Mouse (Mus musculus): Measurements from ENCODE around the gene Hand2. TPM values are rescaled to one million over a fixed set of nuclear protein-coding genes. Genes with fewer than 3 reads are reported as not detected.

The Hand2 gene
- polyA plus RNA-seq, 1 experiment from 2014 or later: not detected

DNA sequence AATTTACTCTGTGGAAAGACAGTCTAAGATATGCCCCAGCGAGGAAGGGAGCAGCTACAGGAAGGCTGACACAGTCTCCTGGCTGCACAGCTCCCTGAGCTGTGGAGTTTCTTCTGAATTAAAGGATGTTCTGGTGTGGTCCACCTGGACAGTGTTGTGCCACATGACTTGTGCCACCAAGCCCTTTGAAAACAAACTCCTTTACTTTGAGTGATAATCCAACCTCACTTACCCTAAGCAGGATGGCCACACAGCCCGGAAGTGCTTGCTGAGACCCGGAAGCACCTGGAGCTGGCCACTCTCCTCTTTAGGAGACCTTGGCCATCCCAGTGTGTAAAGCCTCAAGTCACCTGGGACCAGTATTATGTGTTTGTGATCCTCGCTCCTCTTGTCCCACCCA lies 27.5 kb downstream of the Hand2 start:
- WGBS: 4% methylated on average over 4 of the region's 4 CpGs
- Histone ChIP-seq H3K4me1 (ENCODE audit: control insufficient read depth, insufficient read depth, low read depth, low read length) (peaks cover 1% of the 10 kb centered on the region; the same call in 1 of the 2 replicates), H3K4me3 (ENCODE audit: low read length) (no peak overlapping the region), H3K9me3 (ENCODE audit: control insufficient read depth, low read length) (no peaks in the 10 kb centered on the region), H3K27me3 (replicated peaks; ENCODE audit: control insufficient read depth, insufficient read depth, low read length) (peaks cover 89% of the 10 kb centered on the region), H3K4me2 (ENCODE audit: low read length) (no peak overlapping the region), H3K36me3 (ENCODE audit: control insufficient read depth, insufficient read depth, low read length) (no peaks in the 10 kb centered on the region), H3K9ac (ENCODE audit: low read depth, low read length) (no peak overlapping the region), H3K27ac (ENCODE audit: low read depth, low read length) (no peak overlapping the region)
- ATAC-seq: no peak

DNA sequence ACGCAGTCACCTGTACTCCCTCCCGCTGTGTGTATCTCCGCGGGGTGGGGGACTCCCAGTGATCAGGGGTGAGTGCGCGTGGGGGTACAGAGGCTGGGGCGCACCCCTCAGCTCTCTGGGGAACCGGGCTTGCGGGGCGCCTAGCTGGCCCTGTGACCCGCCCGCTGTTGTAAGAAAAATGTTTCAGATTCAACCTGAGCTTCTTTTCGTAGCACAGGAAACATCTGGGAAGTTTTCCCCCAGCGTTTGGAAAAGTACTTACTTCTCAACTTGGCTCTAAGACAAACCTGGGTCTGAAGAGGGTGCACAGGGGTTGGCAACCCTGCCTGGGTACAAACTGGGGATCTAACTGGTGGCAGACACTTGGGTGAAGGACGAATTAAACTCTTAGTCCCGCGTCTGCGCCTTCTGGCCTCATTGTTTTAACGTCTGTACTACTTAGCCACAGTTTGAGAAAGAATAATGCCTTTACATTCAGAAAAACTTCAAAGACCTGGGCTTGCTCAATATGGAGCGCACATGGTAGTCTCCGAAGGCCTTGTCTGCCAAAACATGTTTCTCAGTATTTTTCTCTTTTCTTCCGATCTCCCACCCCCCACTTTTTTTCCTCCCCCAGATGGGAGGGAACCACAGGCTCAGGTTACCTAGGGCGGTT lies 28.2 kb downstream of the Hand2 start:
- peaks cover 82% of the 10 kb centered on the region for H3K27me3 ChIP-seq (replicated peaks; ENCODE audit: control insufficient read depth, insufficient read depth, low read length)
- H3K4me3 ChIP-seq (ENCODE audit: low read length): no peak overlapping the region
- H3K4me1 ChIP-seq (ENCODE audit: control insufficient read depth, insufficient read depth, low read depth, low read length): peaks cover 8% of the 10 kb centered on the region; the same call in 1 of the 2 replicates
- H3K9me3 ChIP-seq (ENCODE audit: control insufficient read depth, low read length): no peaks in the 10 kb centered on the region
- H3K4me2 ChIP-seq (ENCODE audit: low read length): no peak overlapping the region
- WGBS: 1% methylated on average over 23 of the region's 23 CpGs
- H3K9ac ChIP-seq (ENCODE audit: low read depth, low read length): no peak overlapping the region
- ATAC-seq: no peak
- H3K27ac ChIP-seq (ENCODE audit: low read depth, low read length): no peak overlapping the region
- no peaks in the 10 kb centered on the region for H3K36me3 ChIP-seq (ENCODE audit: control insufficient read depth, insufficient read depth, low read length)

DNA sequence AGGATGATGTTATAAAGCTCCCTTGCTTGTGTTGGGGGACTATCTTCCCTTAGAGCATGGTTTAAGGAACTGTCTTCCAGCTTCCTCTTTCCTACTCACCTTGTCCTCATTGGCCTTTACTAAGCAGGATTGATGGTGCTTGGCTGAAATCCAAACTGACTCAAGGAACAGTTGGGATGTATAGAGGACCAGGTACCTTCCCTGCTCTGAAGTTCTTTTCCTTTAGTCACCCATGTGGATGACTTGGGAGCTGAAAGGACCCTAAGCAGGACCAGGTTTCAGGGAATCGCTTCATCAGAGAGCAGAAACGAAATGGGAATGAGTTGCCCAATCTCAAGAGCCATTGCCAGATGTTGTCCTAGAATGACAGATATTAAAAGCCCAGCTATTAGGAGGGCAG lies 31.1 kb downstream of the Hand2 start:
- H3K4me3 ChIP-seq (ENCODE audit: low read length): no peak overlapping the region
- no peak overlapping the region for H3K9ac ChIP-seq (ENCODE audit: low read depth, low read length)
- peaks cover 61% of the 10 kb centered on the region for H3K27me3 ChIP-seq (replicated peaks; ENCODE audit: control insufficient read depth, insufficient read depth, low read length)
- H3K4me1 ChIP-seq (ENCODE audit: control insufficient read depth, insufficient read depth, low read depth, low read length): peaks cover 8% of the 10 kb centered on the region; the same call in 1 of the 2 replicates
- ATAC-seq: no peak
- H3K9me3 ChIP-seq (ENCODE audit: control insufficient read depth, low read length): no peaks in the 10 kb centered on the region
- H3K27ac ChIP-seq (ENCODE audit: low read depth, low read length): no peak overlapping the region
- H3K36me3 ChIP-seq (ENCODE audit: control insufficient read depth, insufficient read depth, low read length): no peaks in the 10 kb centered on the region
- H3K4me2 ChIP-seq (ENCODE audit: low read length): no peak overlapping the region
- WGBS: 29% methylated on average over 2 of the region's 2 CpGs

DNA sequence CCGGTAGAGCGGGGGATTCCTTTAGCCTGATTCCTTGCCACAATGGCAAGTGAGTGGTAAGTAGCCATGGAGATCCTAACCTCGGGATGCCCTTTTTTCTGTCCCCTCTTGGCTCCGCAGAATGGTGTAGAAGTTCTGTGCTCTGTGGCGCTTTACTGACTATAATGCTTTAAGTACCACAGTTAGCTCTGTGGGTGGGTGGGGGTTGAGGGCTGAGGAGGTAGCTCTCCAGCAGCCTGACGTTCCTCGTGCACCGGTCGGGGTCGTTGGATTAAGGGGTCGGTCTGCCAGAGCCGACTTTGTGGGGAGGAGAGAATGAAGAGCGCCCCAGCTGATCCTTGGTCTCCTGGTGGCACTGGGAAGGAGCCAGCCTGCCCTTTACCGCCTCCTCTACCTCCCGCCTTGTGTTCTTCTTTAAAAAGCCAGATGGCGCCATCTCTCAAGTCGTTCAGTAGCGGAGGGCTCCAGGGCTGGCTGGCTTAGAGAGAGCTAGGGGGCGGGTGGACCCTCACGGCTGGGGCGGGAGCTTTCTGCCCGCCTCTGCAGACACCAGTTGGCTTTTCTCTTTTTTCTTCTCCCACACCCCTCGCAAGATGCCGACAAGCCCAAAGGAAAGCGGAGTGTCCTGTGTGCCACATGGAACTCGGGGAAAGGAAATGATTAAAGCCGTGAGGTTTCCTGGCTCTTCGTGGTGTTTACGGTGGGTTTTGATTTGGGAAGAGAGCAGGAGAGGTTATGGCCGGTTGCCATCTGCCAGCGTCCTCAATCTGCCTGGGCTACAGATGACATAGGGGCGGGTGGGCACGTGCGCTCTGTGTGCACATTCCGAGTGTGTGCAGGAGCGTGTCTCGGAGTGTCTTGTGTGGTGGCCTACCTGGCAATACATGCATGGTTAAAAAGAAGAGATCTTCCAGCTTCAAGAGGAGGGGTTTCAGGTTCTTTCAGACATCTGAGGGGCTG lies 32.8 kb downstream of the Hand2 start:
- Histone ChIP-seq H3K27me3 (replicated peaks; ENCODE audit: control insufficient read depth, insufficient read depth, low read length) (peaks cover 43% of the 10 kb centered on the region), H3K4me3 (ENCODE audit: low read length) (peak overlapping the region; percentile 51), H3K36me3 (ENCODE audit: control insufficient read depth, insufficient read depth, low read length) (no peaks in the 10 kb centered on the region), H3K4me1 (ENCODE audit: control insufficient read depth, insufficient read depth, low read depth, low read length) (peaks cover 8% of the 10 kb centered on the region; the same call in 1 of the 2 replicates), H3K9me3 (ENCODE audit: control insufficient read depth, low read length) (no peaks in the 10 kb centered on the region), H3K27ac (ENCODE audit: low read depth, low read length) (no peak overlapping the region), H3K9ac (ENCODE audit: low read depth, low read length) (peak overlapping the region; percentile 57), H3K4me2 (ENCODE audit: low read length) (peak overlapping the region; percentile 94)
- WGBS: 1% methylated on average over 37 of the region's 37 CpGs
- peak; percentile 98 for ATAC-seq

- no peak for ATAC-seq
- peaks cover 33% of the 10 kb centered on the region for H3K27me3 ChIP-seq (replicated peaks; ENCODE audit: control insufficient read depth, insufficient read depth, low read length)
- no peaks in the 10 kb centered on the region for H3K9me3 ChIP-seq (ENCODE audit: control insufficient read depth, low read length)
- no peak overlapping the region for H3K9ac ChIP-seq (ENCODE audit: low read depth, low read length)
- peaks cover 8% of the 10 kb centered on the region; the same call in 1 of the 2 replicates for H3K4me1 ChIP-seq (ENCODE audit: control insufficient read depth, insufficient read depth, low read depth, low read length)
- H3K4me2 ChIP-seq (ENCODE audit: low read length): no peak overlapping the region
- 73% methylated on average over 2 of the region's 2 CpGs for WGBS
- H3K36me3 ChIP-seq (ENCODE audit: control insufficient read depth, insufficient read depth, low read length): no peaks in the 10 kb centered on the region
- no peak overlapping the region for H3K27ac ChIP-seq (ENCODE audit: low read depth, low read length)
- no peak overlapping the region for H3K4me3 ChIP-seq (ENCODE audit: low read length)
These were observed 34.1 kb downstream of the Hand2 start for GRCm38 (mm10) chr8:57354876-57355275.

DNA sequence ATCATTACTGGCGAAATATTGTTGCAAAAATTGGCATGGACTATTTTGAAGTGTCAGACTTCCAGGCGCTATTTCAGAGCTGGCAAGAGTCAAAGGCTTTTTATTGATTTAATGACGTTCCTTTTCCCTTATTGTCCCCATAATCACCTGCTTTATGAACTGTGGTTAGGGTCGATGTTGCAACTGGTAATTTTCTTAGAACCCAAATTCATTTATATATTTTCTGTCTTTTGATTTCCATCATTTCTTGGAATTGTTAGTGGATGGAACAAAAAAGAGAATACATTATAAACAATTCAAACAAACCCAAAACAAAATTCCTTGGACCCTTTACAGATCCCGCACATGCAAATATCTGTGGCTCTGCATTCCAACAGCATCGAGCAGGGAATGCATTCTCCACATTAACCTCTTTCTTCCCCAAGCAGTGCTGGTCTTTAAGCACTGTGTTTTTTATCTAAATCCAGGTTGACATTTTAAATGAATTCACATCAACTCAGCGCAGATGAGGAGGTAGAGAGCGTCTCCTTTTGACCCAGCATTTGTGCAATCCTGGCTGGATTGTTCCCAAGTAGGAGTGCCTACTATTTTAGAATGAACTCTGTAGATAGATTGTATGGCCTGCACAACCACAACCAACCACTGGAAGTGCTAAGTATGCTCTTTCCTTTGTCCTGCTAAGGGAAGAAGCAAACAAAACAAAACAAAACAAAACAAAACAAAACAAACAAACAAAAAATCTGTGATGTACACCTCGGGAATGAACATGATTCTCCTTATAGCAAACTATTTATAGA lies 35.9 kb downstream of the Hand2 start:
- Histone ChIP-seq H3K4me3 (ENCODE audit: low read length) (no peak overlapping the region), H3K27ac (ENCODE audit: low read depth, low read length) (no peak overlapping the region), H3K9me3 (ENCODE audit: control insufficient read depth, low read length) (no peaks in the 10 kb centered on the region), H3K9ac (ENCODE audit: low read depth, low read length) (no peak overlapping the region), H3K4me2 (ENCODE audit: low read length) (no peak overlapping the region), H3K27me3 (replicated peaks; ENCODE audit: control insufficient read depth, insufficient read depth, low read length) (peaks cover 20% of the 10 kb centered on the region), H3K4me1 (ENCODE audit: control insufficient read depth, insufficient read depth, low read depth, low read length) (peaks cover 8% of the 10 kb centered on the region; the same call in 1 of the 2 replicates), H3K36me3 (ENCODE audit: control insufficient read depth, insufficient read depth, low read length) (no peaks in the 10 kb centered on the region)
- no peak for ATAC-seq
- WGBS: 72% methylated on average over 9 of the region's 9 CpGs

DNA sequence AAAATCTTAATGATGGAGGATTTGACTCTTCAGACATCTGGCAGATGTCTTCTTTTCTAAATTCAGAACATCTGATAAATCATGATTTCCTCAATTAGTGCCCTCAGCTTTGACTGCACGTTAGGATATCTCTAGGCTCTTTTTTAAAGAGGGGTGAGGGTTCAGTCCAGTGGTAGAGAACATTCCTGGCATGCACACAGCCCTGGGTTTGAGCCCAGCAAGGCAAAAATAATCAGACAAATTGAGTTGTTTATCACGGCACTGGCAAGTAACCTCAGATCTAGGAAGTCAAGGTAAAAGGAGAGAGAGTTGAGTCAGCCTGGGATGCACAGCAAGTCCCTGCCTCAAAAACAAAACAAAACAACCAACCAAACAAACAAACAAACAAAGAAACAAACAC lies 39.7 kb downstream of the Hand2 start:
- Histone ChIP-seq H3K36me3 (ENCODE audit: control insufficient read depth, insufficient read depth, low read length) (no peaks in the 10 kb centered on the region), H3K4me2 (ENCODE audit: low read length) (no peak overlapping the region), H3K27me3 (replicated peaks; ENCODE audit: control insufficient read depth, insufficient read depth, low read length) (peaks cover 2% of the 10 kb centered on the region; the same call in 1 of the 2 replicates), H3K4me3 (ENCODE audit: low read length) (no peak overlapping the region), H3K4me1 (ENCODE audit: control insufficient read depth, insufficient read depth, low read depth, low read length) (no peaks in the 10 kb centered on the region), H3K27ac (ENCODE audit: low read depth, low read length) (no peak overlapping the region), H3K9me3 (ENCODE audit: control insufficient read depth, low read length) (no peaks in the 10 kb centered on the region), H3K9ac (ENCODE audit: low read depth, low read length) (no peak overlapping the region)
- no peak for ATAC-seq
- WGBS: 53% methylated on average over 2 of the region's 2 CpGs

DNA sequence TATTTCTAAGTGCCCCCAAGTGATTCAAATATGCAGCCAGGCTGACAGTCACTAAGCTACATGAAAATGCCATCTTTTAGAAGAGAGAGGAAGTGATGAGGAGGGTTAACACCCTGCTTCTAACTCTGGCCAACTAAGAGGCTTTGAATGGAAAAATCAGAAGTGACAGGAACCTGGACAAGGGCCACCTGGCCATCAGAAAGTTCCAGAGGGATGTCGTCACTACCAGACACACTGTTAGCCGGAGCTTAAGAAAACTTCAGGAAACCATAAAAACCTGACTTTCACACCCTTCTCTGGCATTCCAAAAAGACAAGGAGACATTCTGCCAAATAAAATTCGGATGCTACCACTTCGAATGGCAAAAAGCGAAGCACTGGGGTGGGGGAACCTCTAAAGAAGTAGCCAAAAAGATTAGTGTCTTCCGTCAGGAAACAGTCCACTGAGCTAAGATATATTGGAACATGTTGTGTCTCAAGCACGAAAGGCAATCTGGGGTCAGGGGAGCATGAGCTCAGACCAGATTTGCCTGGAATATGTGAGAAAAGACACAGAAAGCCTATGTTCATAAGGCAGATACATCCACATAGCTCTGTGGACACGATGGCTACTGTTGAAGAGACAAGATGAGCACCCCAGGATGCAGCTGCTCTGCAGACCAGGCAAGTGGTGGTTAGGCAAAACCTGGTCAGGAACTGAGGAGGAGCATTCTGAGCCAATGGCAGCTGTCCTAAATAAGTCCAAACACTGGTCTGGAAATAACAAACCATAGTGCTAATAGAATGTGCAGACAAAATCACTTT lies 40.4 kb downstream of the Hand2 start:
- no peaks in the 10 kb centered on the region for H3K4me1 ChIP-seq (ENCODE audit: control insufficient read depth, insufficient read depth, low read depth, low read length)
- ATAC-seq: no peak
- no peaks in the 10 kb centered on the region for H3K27me3 ChIP-seq (replicated peaks; ENCODE audit: control insufficient read depth, insufficient read depth, low read length)
- no peaks in the 10 kb centered on the region for H3K9me3 ChIP-seq (ENCODE audit: control insufficient read depth, low read length)
- no peaks in the 10 kb centered on the region for H3K36me3 ChIP-seq (ENCODE audit: control insufficient read depth, insufficient read depth, low read length)
- no peak overlapping the region for H3K9ac ChIP-seq (ENCODE audit: low read depth, low read length)
- WGBS: 71% methylated on average over 8 of the region's 8 CpGs
- H3K4me3 ChIP-seq (ENCODE audit: low read length): no peak overlapping the region
- no peak overlapping the region for H3K27ac ChIP-seq (ENCODE audit: low read depth, low read length)
- no peak overlapping the region for H3K4me2 ChIP-seq (ENCODE audit: low read length)
